Mouse (Mus musculus) gastrocnemius, adult 2 months (tissue): ENCODE data around the gene Mau2. TPM values are rescaled to one million over a fixed set of nuclear protein-coding genes. Genes with fewer than 3 reads are reported as not detected.
"Not testable (repeated sequence)": the region's sequence is repeated elsewhere in the genome, so short reads cannot be mapped to it uniquely, and the experiment has no call there.

Experiments
- DNase-seq: peaks from one replicate; pipeline ENCODE4 v3.0.0; 2022
- H3K27ac ChIP-seq: fragments of 200-600 bp; 2 replicates; pipeline ENCODE4 v1.8.1; 2022; ENCODE audit warnings: mild to moderate bottlenecking
- H3K4me3 ChIP-seq: fragments of 200-600 bp; 2 replicates; pipeline ENCODE4 v1.8.1; 2022; ENCODE audit warnings: mild to moderate bottlenecking, moderate library complexity
- CTCF ChIP-seq: fragments of 200-600 bp; IDR thresholded peaks from 2 replicates; pipeline ENCODE4 v1.8.1; 2022; ENCODE audit warnings: antibody characterized with exemption, mild to moderate bottlenecking, moderate library complexity
- intact Hi-C: fragments of 180-260 bp; cut with DNase I; formaldehyde crosslinking; loops from one replicate; pipeline ENCODE4 v1.15.1; 2025
- total RNA-seq, 2 experiments: library from RNA; stranded (reverse); gene quantifications; 2 replicates each; pipeline ENCODE4 v1.2.3; 2021

Mau2 gene
- total RNA-seq, 2 experiments from 2014 or later: 24.8 to 31.0 TPM

- no peak for DNase-seq
- intact Hi-C loops: no loop called here
- no peak overlapping the region for H3K27ac ChIP-seq
- H3K4me3 ChIP-seq: no peak overlapping the region
- no peak for TF ChIP-seq CTCF
Measured at GRCm38 (mm10) chr8:70012350-70012749, 30.2 kb downstream of the Mau2 start.

GRCm38 (mm10) chr8:70010796-70011195, 31.7 kb downstream of the Mau2 start:
- intact Hi-C loops, H3K4me3 ChIP-seq, DNase-seq, H3K27ac ChIP-seq: not testable (repeated sequence)

GRCm38 (mm10) chr8:70005178-70005577, 37.4 kb downstream of the Mau2 start:
- no peak for TF ChIP-seq CTCF
- Histone ChIP-seq H3K27ac (peak overlapping the region; percentile 52), H3K4me3 (no peak overlapping the region)
- DNase-seq: no peak
- intact Hi-C loops: no loop called here

GRCm38 (mm10) chr8:70004345-70004744, 38.2 kb downstream of the Mau2 start:
- intact Hi-C loops: no loop called here
- TF ChIP-seq CTCF: no peak
- H3K4me3 ChIP-seq: no peak overlapping the region
- H3K27ac ChIP-seq: peak overlapping the region; percentile 52
- DNase-seq: no peak

GRCm38 (mm10) chr8:70003204-70003657, 39.3 kb downstream of the Mau2 start:
- intact Hi-C loops: no loop called here
- no peak overlapping the region for H3K4me3 ChIP-seq
- no peak for TF ChIP-seq CTCF
- H3K27ac ChIP-seq: 0 out of 2 replicates have a peak overlapping the region, but pooled peaks have one; percentile 21
- DNase-seq: no peak

GRCm38 (mm10) chr8:70001892-70002191, 40.7 kb downstream of the Mau2 start:
- intact Hi-C loops: loop anchor here (1.0 kb wide), 1 partner anchor 84 kb away; no protein-coding TSS in a partner anchor
- H3K4me3 ChIP-seq: peak overlapping the region; percentile 66
- peak overlapping the region; percentile 82 for H3K27ac ChIP-seq
- DNase-seq: not testable (repeated sequence)

- peak; percentile 85 for TF ChIP-seq CTCF
- intact Hi-C loops: loop anchor here (1.0 kb wide), 1 partner anchor 83 kb away; no protein-coding TSS in a partner anchor
- peak overlapping the region; percentile 82 for H3K27ac ChIP-seq
- peak overlapping the region; percentile 66 for H3K4me3 ChIP-seq
- peak; percentile 73 for DNase-seq
Measured at GRCm38 (mm10) chr8:70001176-70001891, 41.2 kb downstream of the Mau2 start.

GRCm38 (mm10) chr8:70000226-70000625, 42.3 kb downstream of the Mau2 start:
- H3K4me3 ChIP-seq: no peak overlapping the region
- DNase-seq: no peak
- no peak overlapping the region for H3K27ac ChIP-seq
- intact Hi-C loops: no loop called here
- no peak for TF ChIP-seq CTCF

- no peak overlapping the region for H3K4me3 ChIP-seq
- intact Hi-C loops: no loop called here
- no peak for TF ChIP-seq CTCF
- no peak for DNase-seq
- H3K27ac ChIP-seq: no peak overlapping the region
Measured at GRCm38 (mm10) chr8:69999236-69999635, 43.3 kb downstream of the Mau2 start.

GRCm38 (mm10) chr8:69998706-69999105, 43.8 kb downstream of the Mau2 start:
- no peak overlapping the region for H3K4me3 ChIP-seq
- DNase-seq: no peak
- intact Hi-C loops: no loop called here
- H3K27ac ChIP-seq: no peak overlapping the region
- no peak for TF ChIP-seq CTCF

GRCm38 (mm10) chr8:69996589-69997285, 45.8 kb downstream of the Mau2 start:
- no peak for DNase-seq
- Histone ChIP-seq H3K4me3 (peak overlapping the region; percentile 80), H3K27ac (peak overlapping the region; percentile 98)
- TF ChIP-seq CTCF: no peak
- intact Hi-C loops: no loop called here

- peak; percentile 100 for DNase-seq
- H3K27ac ChIP-seq: peak within 1 kb of the TSS; percentile 98
- intact Hi-C loops: loop anchor here (2.0 kb wide), 1 partner anchor 21 kb away; no protein-coding TSS in a partner anchor
- H3K4me3 ChIP-seq: peak within 1 kb of the TSS; percentile 80
- TF ChIP-seq CTCF: no peak
Measured at GRCm38 (mm10) chr8:69995776-69996588, 46.6 kb downstream of the Mau2 start, which contains the start of gene Gatad2a. TSS of gene Gatad2a (minus strand) at chr8:69996384.

- DNase-seq: no peak
- Histone ChIP-seq H3K27ac (peak overlapping the region; percentile 98), H3K4me3 (peak overlapping the region; percentile 80)
- TF ChIP-seq CTCF: no peak
- intact Hi-C loops: loop anchor here (2.0 kb wide), 1 partner anchor 21 kb away; no protein-coding TSS in a partner anchor
Measured at GRCm38 (mm10) chr8:69995422-69995775, 47.1 kb downstream of the Mau2 start.

GRCm38 (mm10) chr8:69988936-69989335, 53.6 kb downstream of the Mau2 start:
- intact Hi-C loops, H3K4me3 ChIP-seq, DNase-seq, H3K27ac ChIP-seq: not testable (repeated sequence)
